Comparison of ENCODE assay signal across 10 mouse cellular contexts in genomic region chr15:85257775-85258429, GRCm38 (mm10). TPM values are rescaled to one million over a fixed set of nuclear protein-coding genes. Genes with fewer than 3 reads are reported as not detected.
DNase-seq lines count a peak whose midpoint lies in the region; ATAC-seq and TF ChIP-seq lines count a peak whose summit lies in the region.
"Had no signal": no experiment of that assay in that cellular context is flagged by ENCODE, and none has a peak within 500 bp of the region (broad histone marks: within the 10 kb centered on the region; RNA-seq: fewer than 3 reads in every experiment).

No protein-coding gene starts in this region.

- WGBS in heart, embryonic 11.5 days (ENCODE audit: insufficient replicate concordance), result 67% methylated on average over 6 of the region's 6 CpGs

- H3K36me3 ChIP-seq in heart, embryonic 11.5 days (ENCODE audit: control insufficient read depth, insufficient read depth, low read length), result no peaks in the 10 kb centered on the region
- no peaks in the 10 kb centered on the region for H3K36me3 ChIP-seq in MEL (ENCODE audit: control insufficient read depth in 1 of 2, insufficient read depth in 2 of 2, low read length in 2 of 2)

- no peak overlapping the region for H3K9ac ChIP-seq in heart, embryonic 11.5 days (ENCODE audit: low read depth, low read length)
- H3K9ac ChIP-seq in MEL (ENCODE audit: control insufficient read depth, low read depth, low read length, poor library complexity, severe bottlenecking), result no peak overlapping the region
- H3K9ac ChIP-seq: limb, embryonic 13.5 days had no signal

- peak; percentile 46 for DNase-seq in heart, adult 8-10 months (ENCODE audit: low spot score)
- DNase-seq in 3T3-L1 (ENCODE audit: low read depth, low spot score) (peak; percentile 77), MEL (ENCODE audit: low read depth, low spot score) (peak; percentile 44)
- DNase-seq in embryo, embryonic 10 days (ENCODE audit: low spot score), result peak; percentile 63
- DNase-seq in left cerebral cortex, postnatal 14 days (ENCODE audit: low spot score in 2 of 2), result peak; percentile 66 to 68
- DNase-seq in naive thymus-derived CD4-positive, alpha-beta T cell, adult 2 months (ENCODE audit: low read depth), result peak; percentile 89
- peak; percentile 77 to 79 for DNase-seq in thymus, postnatal 36 days

- no peaks in the 10 kb centered on the region for H3K27me3 ChIP-seq in heart, embryonic 11.5 days (ENCODE audit: control insufficient read depth, insufficient read depth, low read length)
- H3K27me3 ChIP-seq in MEL (ENCODE audit: control insufficient read depth in 1 of 2, insufficient read depth in 2 of 2, low read length in 2 of 2), result no peaks in the 10 kb centered on the region
- H3K27me3 ChIP-seq: limb, embryonic 13.5 days had no signal

- peak; percentile 32 to 50 (median 39) for TF ChIP-seq CTCF in MEL (IDR thresholded peaks at IDR 0.05 in 2 of 3, conservative IDR thresholded peaks at IDR 0.05 in 1 of 3; ENCODE audit: control insufficient read depth in 1 of 3, insufficient read depth in 1 of 3, low read depth in 2 of 3, low read length in 3 of 3, poor library complexity in 1 of 3, severe bottlenecking in 1 of 3)

- peak; percentile 39 for TF ChIP-seq RAD21 in MEL (IDR thresholded peaks at IDR 0.05; ENCODE audit: low read depth, low read length)

- H3K4me2 ChIP-seq in heart, embryonic 11.5 days, result no peak overlapping the region
- H3K4me2 ChIP-seq: limb, embryonic 13.5 days had no signal

- intact Hi-C loops in left cerebral cortex, postnatal 14 days (cut with DNase I), result no loop called here

- no peaks in the 10 kb centered on the region for H3K4me1 ChIP-seq in heart, embryonic 11.5 days (ENCODE audit: control insufficient read depth, insufficient read depth, low read length)
- no peaks in the 10 kb centered on the region for H3K4me1 ChIP-seq in MEL (ENCODE audit: control insufficient read depth in 1 of 2, insufficient read depth in 2 of 2, low read length in 2 of 2)
- H3K4me1 ChIP-seq: limb, embryonic 13.5 days had no signal

- no peak for TF ChIP-seq POLR2A in MEL (IDR thresholded peaks at IDR 0.05; ENCODE audit: control insufficient read depth in 1 of 2, insufficient read depth in 1 of 2, low read depth in 1 of 2, low read length in 2 of 2, poor library complexity in 1 of 2)

- no peak for ATAC-seq in heart, embryonic 11.5 days (replicated peaks; ENCODE audit: insufficient number of reproducible peaks, low FRiP score, low TSS enrichment)

- no peak overlapping the region for H3K4me3 ChIP-seq in heart, embryonic 11.5 days (ENCODE audit: low read depth, low read length)
- no peak overlapping the region for H3K4me3 ChIP-seq in MEL (ENCODE audit: control insufficient read depth in 1 of 2, insufficient read depth in 1 of 2, low read depth in 2 of 2, low read length in 2 of 2)
- H3K4me3 ChIP-seq: erythroblast, embryonic 14.5 days; limb, embryonic 13.5 days had no signal

- no peak overlapping the region for H3K27ac ChIP-seq in heart, embryonic 11.5 days (ENCODE audit: low read depth, low read length)
- H3K27ac ChIP-seq in MEL (ENCODE audit: control insufficient read depth, low read depth, low read length), result no peak overlapping the region
- H3K27ac ChIP-seq: limb, embryonic 13.5 days had no signal

- no peak for TF ChIP-seq EP300 in MEL (IDR thresholded peaks at IDR 0.05; ENCODE audit: low read depth in 1 of 2, low read length in 2 of 2)

- H3K9me3 ChIP-seq in heart, embryonic 11.5 days (replicated peaks; ENCODE audit: control insufficient read depth, low read length), result no peaks in the 10 kb centered on the region; the same call in 1 of the 2 replicates
- H3K9me3 ChIP-seq in MEL (replicated peaks; ENCODE audit: insufficient read depth, low read length), result no peaks in the 10 kb centered on the region

- H3K79me2 ChIP-seq in MEL (ENCODE audit: control insufficient read depth, insufficient read depth, low read length, poor library complexity), result no peaks in the 10 kb centered on the region

TF ChIP-seq in MEL, 35 proteins besides CTCF, POLR2A, EP300 and RAD21:
- TF ChIP-seq TAL1 (IDR thresholded peaks at IDR 0.05; ENCODE audit: low read length) (no peak), E2F4 (IDR thresholded peaks at IDR 0.05; ENCODE audit: borderline replicate concordance, low read depth, low read length) (no peak), SMC3 (IDR thresholded peaks at IDR 0.05; ENCODE audit: low read depth, low read length) (peak; percentile 40)

RNA-seq across cellular contexts. Expression of gene Fbln1, which starts 52.2 kb away (rescaled TPM):
- total RNA-seq in heart, adult 8-10 months (2022), result 10 to 100 TPM; 52.9 to 86.6 (median 70.1) TPM
- polyA plus RNA-seq in heart, embryonic 11.5 days (2014; fragmentation: Nextera tagmentation; extraction: Ambion mirVana), result 145 and 163 TPM in 2 replicates
- total RNA-seq in MEL (2012; rRNA removed), result not detected in 2 replicates
- polyA plus RNA-seq in MEL (2012; ENCODE audit: insufficient read depth in 1 of 2, insufficient read length in 2 of 2, low read depth in 1 of 2, low replicate concordance in 2 of 2, missing spikeins in 1 of 2), result not detected
- 10 to 100 TPM in 1 of 2 experiments, 1 to 10 TPM in 1; 10.0 to 11.1 TPM for total RNA-seq in left cerebral cortex, postnatal 14 days (2021)
- polyA plus RNA-seq: erythroblast, embryonic 14.5 days had no signal

Comparison
In these comparisons a context has a peak if more than half of its experiments do, and no peak if none do; other contexts are left out.
1. RNA of gene Fbln1, which starts 52.2 kb away (total RNA-seq): 52.9 to 86.6 TPM in heart, adult 8-10 months and 10.0 to 11.1 TPM in left cerebral cortex, postnatal 14 days; not detected in MEL; every median in the first group is over 10 times any median in the second.
2. Peak in every context shown above with its lines, with median percentiles within 50 percentile points of each other: DNase-seq.